Mouse (Mus musculus): ENCODE measurements at regions not wholly inside any gene's neighbourhood (a gene's known extent, or its start where the extent isn't known, plus 50 kb on each side); places are given as distances from the start of the nearest gene placed in this dataset.

- Histone ChIP-seq H3K27me3 (ENCODE audit: insufficient read depth, low read length) (no peaks in the 10 kb centered on the region), H3K9me3 (ENCODE audit: low read length) (no peaks in the 10 kb centered on the region), H3K4me2 (ENCODE audit: low read depth, low read length) (no peak overlapping the region), H3K36me3 (ENCODE audit: insufficient read depth, low read length) (no peaks in the 10 kb centered on the region), H3K4me1 (ENCODE audit: insufficient read depth, low read length) (peaks cover 8% of the 10 kb centered on the region; the same call in 1 of the 2 replicates), H3K4me3 (ENCODE audit: low read length) (no peak overlapping the region), H3K9ac (replicated peaks; ENCODE audit: low read length) (no peak overlapping the region), H3K27ac (no peak overlapping the region)
- WGBS: 61% methylated on average over 9 of the region's 9 CpGs
- DNase-seq (ENCODE audit: low spot score): no peak
- TF ChIP-seq CTCF (IDR thresholded peaks at IDR 0.05; ENCODE audit: low read depth): no peak
- no peak for ATAC-seq
Measured at GRCm38 (mm10) chr11:114203416-114203815, 136.6 kb upstream of the Sdk2 start.

DNA sequence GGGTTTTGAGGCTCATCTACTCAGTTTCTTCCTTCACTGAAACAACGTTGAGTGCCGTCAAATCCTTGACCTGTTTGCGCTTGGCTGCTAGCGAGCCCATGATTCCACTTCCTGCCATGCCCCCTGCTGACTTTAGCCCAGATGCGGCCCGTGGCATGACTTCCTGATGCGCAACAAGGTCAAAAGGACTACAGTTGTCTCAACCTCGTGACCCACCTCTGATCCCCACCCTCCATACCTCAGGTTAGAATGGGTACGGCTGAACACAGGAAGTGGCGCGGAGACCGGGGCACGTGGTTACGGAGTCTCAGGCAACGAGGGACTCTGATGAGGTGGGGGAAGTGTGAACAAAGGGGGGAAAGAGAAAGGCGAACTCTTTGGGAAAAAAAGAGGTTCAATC is 135.6 kb upstream of the Sdk2 start:
- Histone ChIP-seq H3K4me1 (ENCODE audit: insufficient read depth, low read length) (peaks cover 11% of the 10 kb centered on the region; the same call in 1 of the 2 replicates), H3K27me3 (ENCODE audit: insufficient read depth, low read length) (no peaks in the 10 kb centered on the region), H3K4me3 (ENCODE audit: low read length) (no peak overlapping the region), H3K27ac (no peak overlapping the region), H3K4me2 (ENCODE audit: low read depth, low read length) (no peak overlapping the region), H3K9ac (replicated peaks; ENCODE audit: low read length) (no peak overlapping the region), H3K36me3 (ENCODE audit: insufficient read depth, low read length) (no peaks in the 10 kb centered on the region), H3K9me3 (ENCODE audit: low read length) (no peaks in the 10 kb centered on the region)
- TF ChIP-seq CTCF (IDR thresholded peaks at IDR 0.05; ENCODE audit: low read depth): no peak
- ATAC-seq: no peak
- 88% methylated on average over 16 of the region's 16 CpGs for WGBS
- no peak for DNase-seq (ENCODE audit: low spot score)

DNA sequence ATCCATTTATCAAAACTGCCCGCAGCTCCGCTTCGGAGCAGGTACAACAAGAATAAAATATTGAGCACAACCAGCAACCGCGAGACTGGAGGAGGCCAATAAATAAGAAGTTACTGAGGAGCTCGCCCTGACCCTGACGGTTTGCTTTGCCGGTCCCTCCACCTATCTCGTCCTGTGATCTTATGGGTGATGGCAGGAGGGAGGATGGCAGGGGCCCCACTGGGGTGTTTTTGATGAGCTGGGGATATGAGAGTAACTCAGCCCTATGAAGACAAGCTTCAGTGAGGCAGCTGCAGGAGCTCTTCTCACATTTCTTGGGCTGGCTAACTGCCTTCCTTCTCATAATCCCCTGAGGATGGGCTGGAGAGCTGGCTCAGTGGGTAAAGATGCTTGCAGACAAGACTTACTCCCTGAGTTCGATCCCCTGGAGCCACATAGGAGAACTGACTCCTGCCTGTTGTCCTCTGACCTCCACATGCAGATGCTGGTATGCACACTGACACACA is 132.3 kb upstream of the Sdk2 start:
- H3K4me1 ChIP-seq (ENCODE audit: insufficient read depth, low read length): peaks cover 11% of the 10 kb centered on the region
- 77% methylated on average over 10 of the region's 10 CpGs for WGBS
- no peaks in the 10 kb centered on the region for H3K27me3 ChIP-seq (ENCODE audit: insufficient read depth, low read length)
- H3K27ac ChIP-seq: no peak overlapping the region
- no peak for ATAC-seq
- no peak for DNase-seq (ENCODE audit: low spot score)
- no peak for TF ChIP-seq CTCF (IDR thresholded peaks at IDR 0.05; ENCODE audit: low read depth)
- H3K4me3 ChIP-seq (ENCODE audit: low read length): no peak overlapping the region
- no peaks in the 10 kb centered on the region for H3K9me3 ChIP-seq (ENCODE audit: low read length)
- H3K4me2 ChIP-seq (ENCODE audit: low read depth, low read length): no peak overlapping the region
- H3K9ac ChIP-seq (replicated peaks; ENCODE audit: low read length): no peak overlapping the region
- H3K36me3 ChIP-seq (ENCODE audit: insufficient read depth, low read length): no peaks in the 10 kb centered on the region

DNA sequence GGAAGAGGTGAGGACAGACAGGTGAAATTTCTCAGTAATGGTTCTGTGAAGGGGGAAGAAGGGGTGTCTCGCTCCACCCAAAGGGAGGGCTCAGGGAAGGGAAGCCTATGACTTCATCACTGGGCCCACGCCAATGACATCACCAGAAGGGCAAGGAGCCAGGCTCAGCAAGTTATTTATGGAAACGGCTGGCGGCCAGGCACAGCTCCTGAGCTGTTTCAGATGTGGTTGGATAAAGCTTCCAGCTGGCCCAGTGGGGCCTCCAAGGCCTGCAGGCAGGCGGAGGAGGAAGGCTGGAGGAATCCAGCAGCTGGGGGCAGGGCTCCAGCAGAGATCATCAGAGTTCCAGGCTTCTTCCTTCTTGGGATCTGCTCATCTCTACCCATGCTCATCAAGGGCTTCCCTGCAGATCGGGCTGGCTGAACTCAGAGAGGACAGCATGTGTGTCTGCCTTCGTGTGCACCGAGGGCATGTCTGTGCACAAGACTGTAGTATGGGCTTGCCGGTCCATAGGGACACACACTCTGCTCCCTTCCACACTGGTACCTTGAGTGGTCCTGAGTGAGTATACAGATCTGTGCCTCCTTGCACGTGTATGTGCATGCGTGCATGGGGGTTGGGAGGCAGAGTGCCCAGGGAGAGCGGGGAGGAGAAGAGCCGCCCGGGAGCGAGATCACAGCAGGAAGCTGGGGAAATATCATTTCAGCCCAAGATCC is 131.6 kb upstream of the Sdk2 start:
- no peaks in the 10 kb centered on the region for H3K27me3 ChIP-seq (ENCODE audit: insufficient read depth, low read length)
- H3K9me3 ChIP-seq (ENCODE audit: low read length): no peaks in the 10 kb centered on the region
- peaks cover 11% of the 10 kb centered on the region for H3K4me1 ChIP-seq (ENCODE audit: insufficient read depth, low read length)
- no peak overlapping the region for H3K9ac ChIP-seq (replicated peaks; ENCODE audit: low read length)
- no peak for TF ChIP-seq CTCF (IDR thresholded peaks at IDR 0.05; ENCODE audit: low read depth)
- DNase-seq (ENCODE audit: low spot score) (peak; percentile 88), ATAC-seq (peak; percentile 85)
- H3K4me3 ChIP-seq (ENCODE audit: low read length): no peak overlapping the region
- no peak overlapping the region for H3K4me2 ChIP-seq (ENCODE audit: low read depth, low read length)
- no peaks in the 10 kb centered on the region for H3K36me3 ChIP-seq (ENCODE audit: insufficient read depth, low read length)
- no peak overlapping the region for H3K27ac ChIP-seq
- WGBS: 35% methylated on average over 15 of the region's 15 CpGs

DNA sequence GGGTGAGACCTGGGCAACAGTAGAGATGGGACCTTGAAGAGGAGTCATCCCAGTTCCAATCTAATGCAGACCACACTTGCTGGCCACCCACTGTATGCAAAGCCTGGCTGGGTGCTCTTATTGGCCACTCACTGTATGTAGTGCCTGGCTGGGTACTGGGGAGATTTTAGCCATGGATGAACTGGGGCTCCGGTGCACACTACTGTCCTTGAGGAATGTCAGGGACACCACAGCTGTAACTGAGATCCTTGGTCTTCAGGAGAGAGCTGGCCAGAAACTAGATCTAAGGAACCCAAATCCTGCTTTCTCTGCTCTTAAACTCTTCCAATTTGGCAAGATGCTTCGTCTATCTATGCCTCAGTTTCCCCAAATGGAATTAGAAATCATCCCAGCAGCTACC is 128.4 kb upstream of the Sdk2 start:
- Histone ChIP-seq H3K4me3 (ENCODE audit: low read length) (no peak overlapping the region), H3K9me3 (ENCODE audit: low read length) (no peaks in the 10 kb centered on the region), H3K4me2 (ENCODE audit: low read depth, low read length) (no peak overlapping the region), H3K27me3 (ENCODE audit: insufficient read depth, low read length) (no peaks in the 10 kb centered on the region), H3K4me1 (ENCODE audit: insufficient read depth, low read length) (peaks cover 11% of the 10 kb centered on the region), H3K27ac (no peak overlapping the region), H3K36me3 (ENCODE audit: insufficient read depth, low read length) (no peaks in the 10 kb centered on the region), H3K9ac (replicated peaks; ENCODE audit: low read length) (no peak overlapping the region)
- WGBS: 94% methylated on average over 2 of the region's 2 CpGs
- DNase-seq (ENCODE audit: low spot score): no peak
- no peak for TF ChIP-seq CTCF (IDR thresholded peaks at IDR 0.05; ENCODE audit: low read depth)
- ATAC-seq: no peak

GRCm38 (mm10) chr11:114194055-114194706 is 127.3 kb upstream of the Sdk2 start:
- Histone ChIP-seq H3K4me3 (ENCODE audit: low read length) (no peak overlapping the region), H3K9me3 (ENCODE audit: low read length) (no peaks in the 10 kb centered on the region), H3K4me2 (ENCODE audit: low read depth, low read length) (no peak overlapping the region), H3K4me1 (ENCODE audit: insufficient read depth, low read length) (peaks cover 11% of the 10 kb centered on the region), H3K27me3 (ENCODE audit: insufficient read depth, low read length) (no peaks in the 10 kb centered on the region), H3K27ac (no peak overlapping the region), H3K9ac (replicated peaks; ENCODE audit: low read length) (no peak overlapping the region), H3K36me3 (ENCODE audit: insufficient read depth, low read length) (no peaks in the 10 kb centered on the region)
- ATAC-seq: no peak
- no peak for DNase-seq (ENCODE audit: low spot score)
- 57% methylated on average over 16 of the region's 16 CpGs for WGBS
- peak; percentile 18; the same call in 1 of the 2 replicates for TF ChIP-seq CTCF (IDR thresholded peaks at IDR 0.05; ENCODE audit: low read depth)

DNA sequence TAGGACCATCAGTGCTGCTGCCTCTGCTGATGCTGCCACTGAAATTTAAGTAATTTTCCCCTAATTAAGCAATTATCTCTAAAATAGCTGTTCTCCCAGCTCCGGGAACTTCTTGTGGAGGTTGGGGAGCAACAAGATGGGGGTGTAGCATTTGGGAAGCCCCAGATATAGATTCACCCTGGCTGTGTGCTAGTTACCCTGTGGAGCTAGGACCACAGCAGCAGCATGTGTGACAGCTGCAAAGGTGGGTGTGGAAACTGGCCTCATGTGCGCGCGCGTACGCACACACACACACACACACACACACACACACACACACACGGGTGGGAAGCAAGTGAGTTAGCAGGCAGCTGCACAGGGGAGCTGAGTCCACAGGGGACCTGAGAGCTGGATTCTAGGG is 126.2 kb upstream of the Sdk2 start:
- Histone ChIP-seq H3K27ac (no peak overlapping the region), H3K36me3 (ENCODE audit: insufficient read depth, low read length) (no peaks in the 10 kb centered on the region), H3K9me3 (ENCODE audit: low read length) (no peaks in the 10 kb centered on the region), H3K4me3 (ENCODE audit: low read length) (no peak overlapping the region), H3K4me1 (ENCODE audit: insufficient read depth, low read length) (no peaks in the 10 kb centered on the region; the same call in 1 of the 2 replicates), H3K4me2 (ENCODE audit: low read depth, low read length) (no peak overlapping the region), H3K27me3 (ENCODE audit: insufficient read depth, low read length) (no peaks in the 10 kb centered on the region), H3K9ac (replicated peaks; ENCODE audit: low read length) (no peak overlapping the region)
- TF ChIP-seq CTCF (IDR thresholded peaks at IDR 0.05; ENCODE audit: low read depth): no peak
- DNase-seq (ENCODE audit: low spot score) (no peak), ATAC-seq (no peak)
- 87% methylated on average over 7 of the region's 7 CpGs for WGBS
